ENCODE assay signal across 8 mouse cellular contexts in the genomic region with DNA sequence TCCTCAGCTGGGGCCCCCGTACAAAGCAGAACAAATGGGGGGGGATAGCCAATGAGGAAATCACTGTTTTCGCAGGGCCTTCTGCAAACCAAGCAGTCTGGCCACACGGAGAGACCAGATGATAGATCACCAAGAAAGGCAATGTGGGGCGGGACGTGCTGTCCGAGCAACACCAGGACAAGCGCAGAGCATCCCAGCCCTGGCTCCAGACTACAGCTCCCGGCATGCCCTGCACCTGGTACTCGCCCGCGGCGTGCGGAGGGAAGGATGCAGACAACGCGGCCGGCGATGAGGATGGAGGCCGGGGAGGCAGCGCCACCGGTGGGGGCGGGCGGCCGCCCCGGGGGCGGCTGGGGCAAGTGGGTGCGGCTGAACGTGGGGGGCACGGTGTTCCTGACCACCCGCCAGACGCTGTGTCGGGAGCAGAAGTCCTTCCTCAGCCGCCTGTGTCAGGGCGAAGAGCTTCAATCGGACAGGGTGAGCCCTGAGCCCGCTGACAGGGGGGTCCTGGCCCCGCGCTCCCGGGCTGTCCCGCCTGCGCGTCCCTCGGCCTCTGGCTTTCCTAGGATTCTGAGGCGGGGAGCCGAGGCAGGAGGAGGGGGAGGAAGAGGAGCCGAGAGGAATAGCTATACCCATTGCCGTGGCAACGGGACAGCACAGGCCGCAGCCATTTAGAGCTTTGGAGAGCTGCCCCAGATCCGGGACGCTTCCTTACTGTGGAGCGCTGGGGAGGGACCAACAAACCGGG. TPM values are rescaled to one million over a fixed set of nuclear protein-coding genes. Genes with fewer than 3 reads are reported as not detected.
DNase-seq lines count a peak whose midpoint lies in the region; ATAC-seq and TF ChIP-seq lines count a peak whose summit lies in the region.

A gene (plus strand): TSS at position 174 of the 748 bp plus-strand sequence.

- no peak for TF ChIP-seq EP300 in ES-Bruce4 (IDR thresholded peaks at IDR 0.05; ENCODE audit: insufficient read depth, low read depth, low read length)
- TF ChIP-seq EP300 in liver, embryonic 14.5 days (IDR thresholded peaks at IDR 0.05; ENCODE audit: low read depth), result no peak

- no peaks in the 10 kb centered on the region for H3K27me3 ChIP-seq in ES-Bruce4 (ENCODE audit: control insufficient read depth, insufficient read depth, low read length, poor library complexity, severe bottlenecking)
- no peaks in the 10 kb centered on the region for H3K27me3 ChIP-seq in forebrain, embryonic 14.5 days (replicated peaks; ENCODE audit: control insufficient read depth, insufficient read depth, low read length)
- peaks cover 24% of the 10 kb centered on the region for H3K27me3 ChIP-seq in liver, embryonic 14.5 days (ENCODE audit: control insufficient read depth, insufficient read depth, low read length)
- H3K27me3 ChIP-seq in neural tube, embryonic 11.5 days (ENCODE audit: control insufficient read depth, insufficient read depth, low read length), result no peaks in the 10 kb centered on the region

- H3K27ac ChIP-seq in ES-Bruce4 (ENCODE audit: insufficient read depth, low read length), result no peak within 1 kb of the TSS
- H3K27ac ChIP-seq in brown adipose tissue, adult 24 weeks (replicated peaks; ENCODE audit: low read depth, low read length), result peak within 1 kb of the TSS; percentile 98
- peak within 1 kb of the TSS; percentile 10; the same call in 1 of the 2 replicates for H3K27ac ChIP-seq in forebrain, embryonic 14.5 days (ENCODE audit: low read depth, low read length)
- no peak within 1 kb of the TSS for H3K27ac ChIP-seq in liver, embryonic 14.5 days
- 0 out of 2 replicates have a peak within 1 kb of the TSS, but pooled peaks have one; percentile 49 for H3K27ac ChIP-seq in neural tube, embryonic 11.5 days (ENCODE audit: low read depth, low read length)

- peak; percentile 83 for DNase-seq in forebrain, embryonic 14.5 days (ENCODE audit: low spot score)
- DNase-seq in heart, postnatal 10 days, result peak; percentile 80 to 83
- peak; percentile 81 to 89 for DNase-seq in kidney, postnatal 36 days
- DNase-seq in liver, embryonic 14.5 days (ENCODE audit: low read depth in 3 of 3, low spot score in 3 of 3), result no peak
- peak; percentile 86 for DNase-seq in neural tube, embryonic 11.5 days (ENCODE audit: low spot score)
- peak; percentile 63 for DNase-seq in thymus, postnatal 4 days

- H3K4me2 ChIP-seq in forebrain, embryonic 14.5 days (ENCODE audit: low read length), result peak within 1 kb of the TSS; percentile 88
- H3K4me2 ChIP-seq in liver, embryonic 14.5 days (ENCODE audit: low read depth), result peak within 1 kb of the TSS; percentile 43
- peak within 1 kb of the TSS; percentile 84 for H3K4me2 ChIP-seq in neural tube, embryonic 11.5 days (ENCODE audit: low read depth)

- no peak for TF ChIP-seq CTCF in ES-Bruce4 (IDR thresholded peaks at IDR 0.05; ENCODE audit: low read depth, low read length)
- no peak for TF ChIP-seq CTCF in liver, embryonic 14.5 days (IDR thresholded peaks at IDR 0.05; ENCODE audit: low read depth)

- H3K4me3 ChIP-seq in ES-Bruce4 (ENCODE audit: low read depth, low read length), result peak within 1 kb of the TSS; percentile 64
- H3K4me3 ChIP-seq in brown adipose tissue, adult 24 weeks (ENCODE audit: insufficient read depth, low read depth, low read length), result peak within 1 kb of the TSS; percentile 65
- peak within 1 kb of the TSS; percentile 60 for H3K4me3 ChIP-seq in forebrain, embryonic 14.5 days (ENCODE audit: low read depth, low read length)
- peak within 1 kb of the TSS; percentile 34 to 41 for H3K4me3 ChIP-seq in liver, embryonic 14.5 days (ENCODE audit: insufficient read depth in 1 of 2, low read depth in 2 of 2, low read length in 2 of 2)
- peak within 1 kb of the TSS; percentile 90 for H3K4me3 ChIP-seq in neural tube, embryonic 11.5 days (ENCODE audit: low read depth, low read length)

- peak within 1 kb of the TSS; percentile 32; the same call in 1 of the 2 replicates for H3K9ac ChIP-seq in ES-Bruce4 (ENCODE audit: low read depth, poor library complexity, severe bottlenecking)
- H3K9ac ChIP-seq in forebrain, embryonic 14.5 days (ENCODE audit: low read length), result peak within 1 kb of the TSS; percentile 73
- no peak within 1 kb of the TSS for H3K9ac ChIP-seq in liver, embryonic 14.5 days (replicated peaks)
- peak within 1 kb of the TSS; percentile 82 for H3K9ac ChIP-seq in neural tube, embryonic 11.5 days (ENCODE audit: low read length)

- H3K36me3 ChIP-seq in ES-Bruce4 (ENCODE audit: control insufficient read depth, insufficient read depth, low read length, poor library complexity, severe bottlenecking), result no peaks in the 10 kb centered on the region
- H3K36me3 ChIP-seq in forebrain, embryonic 14.5 days (ENCODE audit: control insufficient read depth, insufficient read depth, low read length), result peaks cover 24% of the 10 kb centered on the region
- H3K36me3 ChIP-seq in liver, embryonic 14.5 days (replicated peaks; ENCODE audit: control insufficient read depth, insufficient read depth, low read depth), result no peaks in the 10 kb centered on the region
- H3K36me3 ChIP-seq in neural tube, embryonic 11.5 days (ENCODE audit: control insufficient read depth, insufficient read depth, low read length), result no peaks in the 10 kb centered on the region

- H3K9me3 ChIP-seq in ES-Bruce4 (replicated peaks; ENCODE audit: control insufficient read depth, insufficient read depth, low read length, poor library complexity, severe bottlenecking), result no peaks in the 10 kb centered on the region
- H3K9me3 ChIP-seq in forebrain, embryonic 14.5 days (replicated peaks; ENCODE audit: control insufficient read depth, low read length), result no peaks in the 10 kb centered on the region
- H3K9me3 ChIP-seq in liver, embryonic 14.5 days (ENCODE audit: control insufficient read depth, low read length), result no peaks in the 10 kb centered on the region
- no peaks in the 10 kb centered on the region for H3K9me3 ChIP-seq in neural tube, embryonic 11.5 days (ENCODE audit: control insufficient read depth, low read length)

- no peak for TF ChIP-seq POLR2A in ES-Bruce4 (IDR thresholded peaks at IDR 0.05; ENCODE audit: insufficient read depth, low read length)

- WGBS in forebrain, embryonic 14.5 days, result 1% methylated on average over 52 of the region's 52 CpGs
- 3% methylated on average over 52 of the region's 52 CpGs for WGBS in liver, embryonic 14.5 days (ENCODE audit: insufficient replicate concordance)
- 1% methylated on average over 52 of the region's 52 CpGs for WGBS in neural tube, embryonic 11.5 days

- intact Hi-C loops in heart, postnatal 10 days (cut with DNase I), result loop anchor here (2.0 kb wide), 1 partner anchor 22 kb away; a partner anchor contains a TSS

- H3K4me1 ChIP-seq in ES-Bruce4 (ENCODE audit: control insufficient read depth, insufficient read depth, low read length), result peaks cover 6% of the 10 kb centered on the region
- peaks cover 16% of the 10 kb centered on the region for H3K4me1 ChIP-seq in brown adipose tissue, adult 24 weeks (ENCODE audit: control insufficient read depth, insufficient read depth, insufficient read length, low read length)
- H3K4me1 ChIP-seq in forebrain, embryonic 14.5 days (ENCODE audit: control insufficient read depth, insufficient read depth, low read length), result peaks cover 9% of the 10 kb centered on the region
- peaks cover 0 to 9% of the 10 kb centered on the region in 2 experiments; a peak in 2 of 4 replicates for H3K4me1 ChIP-seq in liver, embryonic 14.5 days (replicated peaks; ENCODE audit: control insufficient read depth in 2 of 2, insufficient read depth in 2 of 2, low read length in 1 of 2)
- H3K4me1 ChIP-seq in neural tube, embryonic 11.5 days (ENCODE audit: control insufficient read depth, insufficient read depth, low read length), result peaks cover 6% of the 10 kb centered on the region; the same call in 1 of the 2 replicates

- peak; percentile 94 for ATAC-seq in forebrain, embryonic 14.5 days
- peak; percentile 14; the same call in 1 of the 2 replicates for ATAC-seq in liver, embryonic 14.5 days (ENCODE audit: insufficient read depth)
- peak; percentile 90 for ATAC-seq in neural tube, embryonic 11.5 days (ENCODE audit: insufficient read depth, low FRiP score, low TSS enrichment)

RNA-seq across cellular contexts. Expression of the gene that starts here (rescaled TPM):
- 31.4 and 35.9 TPM in 2 replicates for polyA plus RNA-seq in ES-Bruce4 (2011; ENCODE audit: insufficient read depth, insufficient read length, low read depth, missing spikeins)
- 37.9 and 42.7 TPM in 2 replicates for polyA plus RNA-seq in brown adipose tissue, adult 24 weeks (2012; ENCODE audit: insufficient read depth, insufficient read length, missing spikeins)
- 110 and 113 TPM in 2 replicates for polyA plus RNA-seq in forebrain, embryonic 14.5 days (2014; fragmentation: Nextera tagmentation; extraction: Ambion mirVana)
- 10 to 100 TPM; 80.7 TPM for total RNA-seq in heart, postnatal 10 days (2021)
- polyA plus RNA-seq in liver, embryonic 14.5 days (2012; rRNA removed), result 7.1 and 8.7 TPM in 2 replicates
- polyA plus RNA-seq in liver, embryonic 14.5 days (2014; fragmentation: Nextera tagmentation; extraction: Ambion mirVana), result 3.0 and 3.3 TPM in 2 replicates
- polyA plus RNA-seq in neural tube, embryonic 11.5 days (2014; fragmentation: Nextera tagmentation; extraction: Ambion mirVana), result 74.6 and 78.1 TPM in 2 replicates

Comparison
In these comparisons a context has a peak if more than half of its experiments do, and no peak if none do; other contexts are left out.
1. H3K27ac ChIP-seq: peak in brown adipose tissue, adult 24 weeks (single experiment), forebrain, embryonic 14.5 days (single experiment) and neural tube, embryonic 11.5 days (single experiment); none in ES-Bruce4 (single experiment) and liver, embryonic 14.5 days (single experiment).
2. H3K4me3 ChIP-seq: peak in every context shown above with its lines; median percentile 90 in neural tube, embryonic 11.5 days; 65 in brown adipose tissue, adult 24 weeks; 64 in ES-Bruce4; 60 in forebrain, embryonic 14.5 days; 38 in liver, embryonic 14.5 days.
3. ATAC-seq: peak in every context shown above with its lines; median percentile 94 in forebrain, embryonic 14.5 days; 90 in neural tube, embryonic 11.5 days; 14 in liver, embryonic 14.5 days.
4. DNase-seq: peak in forebrain, embryonic 14.5 days (single experiment), heart, postnatal 10 days (2 of 2), kidney, postnatal 36 days (2 of 2), neural tube, embryonic 11.5 days (single experiment) and thymus, postnatal 4 days (single experiment); none in liver, embryonic 14.5 days (0 of 3).
5. Peak in every context shown above with its lines, with median percentiles within 50 percentile points of each other: H3K4me2 ChIP-seq.